Mouse (Mus musculus) olfactory bulb, adult 2 months (tissue): ENCODE results near the gene Lipc.

Experiments
- CTCF ChIP-seq: fragments of 200-500 bp; IDR thresholded peaks from 2 replicates; pipeline ENCODE4 v1.5.1; 2012; ENCODE audit warnings: low read depth, mild to moderate bottlenecking, low read length, moderate library complexity; ENCODE audit not compliant: insufficient read depth
- POLR2A ChIP-seq: fragments of 200-500 bp; IDR thresholded peaks from 2 replicates; pipeline ENCODE4 v1.6.1; 2012; ENCODE audit warnings: mild to moderate bottlenecking, low read depth, low read length, moderate library complexity; ENCODE audit not compliant: insufficient read depth

DNA sequence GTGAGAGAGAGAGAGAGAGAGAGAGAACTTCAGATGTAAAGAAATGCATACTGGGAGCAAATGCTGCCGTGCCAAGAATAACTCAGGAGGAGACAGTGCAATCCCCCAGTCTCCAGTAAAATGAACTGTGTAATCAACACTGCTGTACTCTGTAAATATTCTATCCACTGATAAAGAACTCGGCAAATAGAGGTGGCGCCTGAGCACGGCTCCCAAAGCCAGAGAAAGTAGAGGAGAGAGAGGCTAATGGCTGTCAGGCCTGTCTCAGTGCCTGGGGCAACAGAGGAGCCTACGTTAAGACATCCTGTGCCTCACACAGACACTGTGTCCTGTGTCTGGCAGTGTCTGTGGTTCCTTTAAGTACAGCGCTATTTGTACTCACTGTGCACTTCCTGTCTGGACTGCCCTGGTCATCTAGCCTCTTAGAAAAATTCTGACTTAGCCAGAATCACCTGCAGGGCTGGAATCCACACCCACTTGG, 111.1 kb downstream of the Lipc start:
- TF ChIP-seq POLR2A, result no peak
- no peak for TF ChIP-seq CTCF
